Mouse (Mus musculus): ENCODE measurements around the gene Immp2l.

The Immp2l gene

DNA sequence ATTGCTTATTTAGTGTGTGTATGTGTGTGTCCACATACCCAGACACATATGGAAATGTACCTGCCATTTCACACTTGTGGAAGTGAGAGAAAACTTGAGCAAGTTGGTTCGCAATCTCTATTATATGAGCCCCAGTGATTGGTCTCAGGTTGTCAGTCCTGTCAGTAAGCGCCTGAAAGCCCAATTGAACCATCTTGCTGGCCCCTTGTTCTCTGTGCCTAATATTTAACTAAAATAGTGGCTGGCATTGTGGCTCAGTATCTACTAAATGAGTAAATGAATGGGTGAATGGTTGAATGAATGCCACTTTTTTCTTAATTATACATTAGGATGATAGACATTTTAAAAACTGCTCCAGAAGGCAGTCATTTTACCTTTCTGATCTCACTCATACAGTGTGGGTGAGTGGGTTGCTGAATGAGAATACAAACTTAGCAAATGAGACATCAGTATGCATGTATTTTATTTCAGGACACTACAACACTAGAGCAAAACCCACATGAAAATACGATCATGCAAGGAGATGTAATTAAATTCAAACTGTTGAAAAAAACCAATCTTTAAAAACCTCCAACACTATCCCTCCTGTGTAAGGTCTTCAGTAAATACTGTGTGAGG lies 444.6 kb downstream of the Immp2l start:
- no peak for DNase-seq

- no peak for DNase-seq
Observed at GRCm38 (mm10) chr12:41469096-41469801, 445.4 kb downstream of the Immp2l start.

GRCm38 (mm10) chr12:41481486-41481885 lies 457.6 kb downstream of the Immp2l start:
- no peak for DNase-seq

GRCm38 (mm10) chr12:41483091-41483592 lies 459.3 kb downstream of the Immp2l start:
- no peak for DNase-seq

DNA sequence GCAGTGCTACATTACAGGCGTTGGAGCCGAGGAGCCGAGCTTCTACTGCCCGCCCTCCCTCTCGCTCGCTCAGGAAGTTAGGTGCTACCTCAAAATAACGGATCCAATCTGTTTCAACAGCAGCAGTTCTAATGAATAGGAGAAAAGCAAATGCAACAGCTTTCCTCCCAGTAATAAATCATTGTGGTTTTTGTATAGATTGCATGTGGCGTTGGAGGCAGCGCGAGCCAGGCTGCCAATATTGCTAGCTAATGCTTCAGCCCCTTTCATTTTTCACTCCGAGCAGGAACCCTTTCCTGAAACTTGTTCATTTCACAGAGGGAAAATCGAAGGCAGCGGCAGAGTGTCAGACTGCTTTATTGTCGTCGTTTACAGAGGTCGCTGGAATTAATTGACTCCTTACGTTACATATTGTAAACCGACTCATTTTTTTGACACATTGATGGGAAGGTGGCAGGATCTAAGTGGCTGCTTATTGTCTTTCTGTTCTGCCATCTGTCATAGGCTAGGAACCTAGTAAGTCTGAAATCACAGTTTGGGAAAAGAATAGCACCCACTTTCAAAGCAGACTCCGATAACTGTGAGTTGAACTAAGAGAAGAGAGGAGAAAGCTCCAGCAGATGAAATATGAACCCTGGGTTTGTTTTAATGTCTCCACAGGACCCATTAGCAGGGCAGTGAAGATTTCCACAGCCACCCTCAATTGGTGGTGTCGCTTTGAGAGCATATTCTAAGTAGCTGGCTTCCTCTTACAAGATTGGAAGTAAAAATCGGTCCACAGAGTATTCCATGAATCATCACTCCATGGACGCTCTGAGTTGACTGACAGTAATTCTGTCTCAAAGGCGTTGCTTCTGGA lies 459.9 kb downstream of the Immp2l start:
- peak; percentile 42 for DNase-seq

DNA sequence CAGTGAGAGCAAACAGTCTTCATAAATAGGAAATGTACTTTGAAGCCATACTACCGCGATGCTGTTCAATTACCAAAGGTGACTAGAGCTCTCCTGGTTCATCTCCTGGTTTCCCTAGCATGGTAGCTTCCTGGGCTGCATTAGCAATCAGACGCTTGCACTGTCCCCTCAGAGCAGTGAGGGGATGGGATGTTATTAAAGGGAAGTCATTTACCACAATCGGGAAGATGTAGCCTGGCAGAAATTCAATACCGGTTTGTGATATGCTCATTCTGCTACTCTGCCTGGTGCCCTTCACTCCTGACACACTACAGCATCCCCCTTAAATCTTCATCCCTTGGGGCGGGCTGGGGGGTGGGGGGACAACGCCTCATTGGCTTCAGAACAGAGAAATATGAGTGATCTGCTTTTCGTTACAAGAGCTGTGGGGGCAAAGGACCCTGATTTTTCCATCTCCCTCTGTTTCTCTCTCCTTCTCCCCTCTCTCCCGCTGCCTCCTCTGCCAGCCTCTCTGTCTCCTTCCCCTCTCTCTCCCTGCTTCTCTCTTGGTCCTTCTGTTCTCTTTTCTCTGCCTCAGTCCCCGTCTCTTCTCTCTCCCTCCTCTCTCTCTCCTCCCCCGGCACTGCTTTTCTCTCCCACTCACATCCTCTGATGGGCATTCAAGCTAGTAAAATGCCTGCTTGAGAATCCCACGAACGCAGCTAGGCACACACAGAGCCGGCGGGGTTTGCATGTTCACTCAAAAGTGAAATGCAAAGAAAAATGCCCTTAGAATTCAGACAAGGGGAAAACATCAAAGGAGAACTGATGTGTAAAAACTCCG lies 461.0 kb downstream of the Immp2l start:
- peak; percentile 46 for DNase-seq

DNA sequence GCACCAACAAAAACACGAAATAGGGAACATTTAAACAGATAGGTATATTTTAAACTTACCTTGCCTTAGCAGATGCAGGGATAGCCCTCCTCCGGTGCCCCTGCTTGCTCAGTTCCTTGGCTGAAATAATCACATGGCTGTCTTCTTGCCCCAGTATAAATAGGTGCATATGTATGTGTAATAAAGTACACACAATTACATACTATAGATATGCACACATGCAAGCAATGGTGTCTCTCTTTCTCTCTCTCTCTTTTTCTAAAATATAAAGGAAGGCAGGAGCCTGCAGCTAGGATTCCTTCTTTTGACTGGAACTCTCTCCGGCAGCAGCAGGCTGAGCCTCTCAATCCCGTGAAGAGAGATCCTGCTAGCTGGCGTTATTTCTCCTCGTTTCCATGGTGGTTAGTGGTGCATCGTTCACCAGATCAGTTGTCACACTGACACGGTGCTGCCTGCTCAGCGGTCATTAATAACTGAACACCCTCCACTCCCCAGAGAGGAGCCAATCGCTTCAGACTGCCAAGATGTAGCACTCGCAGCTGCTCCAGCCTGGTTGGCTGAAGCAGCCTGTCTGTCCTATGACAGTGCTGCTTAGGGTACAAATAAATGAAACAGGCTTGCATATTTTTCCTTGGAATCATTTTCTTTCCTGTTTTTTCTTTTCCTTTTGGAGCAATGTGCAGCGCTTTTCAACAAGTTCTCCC lies 461.8 kb downstream of the Immp2l start:
- peak; percentile 72 for DNase-seq

DNA sequence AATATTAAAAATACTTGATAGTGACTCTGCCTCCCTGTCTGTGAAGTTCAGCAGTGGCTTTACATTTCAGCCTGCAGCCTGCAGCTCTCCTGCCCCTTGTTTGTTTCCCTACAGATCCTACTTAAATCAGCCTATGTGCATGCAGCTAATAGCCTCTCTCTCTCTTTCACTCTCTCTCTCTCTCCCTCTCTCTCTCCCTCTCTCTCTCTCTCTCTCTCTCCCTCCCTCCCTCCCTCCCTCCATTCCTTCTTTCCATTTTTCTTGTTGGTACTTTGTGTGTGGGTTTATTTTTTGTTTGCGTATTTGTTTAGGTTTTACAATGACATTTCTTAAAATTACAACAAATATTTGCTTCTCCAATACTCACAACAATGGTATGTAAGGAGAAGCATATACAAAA lies 462.4 kb downstream of the Immp2l start, which contains the start of gene Lrrn3:
Lrrn3 (minus strand) TSS at position 101 of the 400 bp plus-strand sequence.
- DNase-seq = no peak

DNA sequence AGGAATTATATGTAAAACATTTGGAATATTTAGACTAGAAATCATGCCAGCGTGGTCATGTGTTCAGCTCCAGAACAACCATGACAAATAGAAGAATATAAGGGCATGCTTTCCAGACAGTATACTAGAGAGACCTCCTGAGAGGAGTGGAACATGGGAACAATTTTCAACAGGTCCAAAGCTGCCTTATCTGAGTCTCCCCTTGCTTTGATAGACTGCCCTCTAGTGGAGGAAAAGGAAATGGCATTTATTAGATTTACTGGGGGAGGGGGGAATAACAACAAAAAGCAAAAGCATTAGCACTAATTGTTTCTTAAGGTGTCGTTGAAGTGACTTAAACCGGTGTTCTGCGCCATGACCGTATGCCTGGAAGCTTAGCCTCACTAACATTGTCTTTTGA lies 463.1 kb downstream of the Immp2l start:
- peak; percentile 79 for DNase-seq

DNA sequence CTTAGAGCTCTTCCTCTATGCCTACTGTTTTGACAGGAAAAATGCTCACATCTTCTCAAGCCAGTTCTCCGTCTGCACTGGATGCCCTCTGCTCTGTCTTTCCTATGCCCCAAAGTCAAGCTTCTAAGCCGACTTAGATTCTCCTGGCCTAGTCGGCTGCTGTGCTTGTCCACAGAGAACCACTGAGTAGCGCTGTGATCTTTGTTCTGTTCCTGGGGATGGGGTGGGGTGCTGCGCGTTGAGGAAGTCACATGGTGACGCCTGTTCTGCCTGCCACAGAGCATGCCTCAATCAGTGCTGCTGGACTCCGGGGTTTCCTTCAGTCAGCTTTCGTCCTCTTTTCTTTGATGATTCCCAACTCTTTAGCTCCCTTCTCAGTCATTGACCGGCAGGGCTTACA lies 470.7 kb downstream of the Immp2l start:
- peak; percentile 46 for DNase-seq

DNA sequence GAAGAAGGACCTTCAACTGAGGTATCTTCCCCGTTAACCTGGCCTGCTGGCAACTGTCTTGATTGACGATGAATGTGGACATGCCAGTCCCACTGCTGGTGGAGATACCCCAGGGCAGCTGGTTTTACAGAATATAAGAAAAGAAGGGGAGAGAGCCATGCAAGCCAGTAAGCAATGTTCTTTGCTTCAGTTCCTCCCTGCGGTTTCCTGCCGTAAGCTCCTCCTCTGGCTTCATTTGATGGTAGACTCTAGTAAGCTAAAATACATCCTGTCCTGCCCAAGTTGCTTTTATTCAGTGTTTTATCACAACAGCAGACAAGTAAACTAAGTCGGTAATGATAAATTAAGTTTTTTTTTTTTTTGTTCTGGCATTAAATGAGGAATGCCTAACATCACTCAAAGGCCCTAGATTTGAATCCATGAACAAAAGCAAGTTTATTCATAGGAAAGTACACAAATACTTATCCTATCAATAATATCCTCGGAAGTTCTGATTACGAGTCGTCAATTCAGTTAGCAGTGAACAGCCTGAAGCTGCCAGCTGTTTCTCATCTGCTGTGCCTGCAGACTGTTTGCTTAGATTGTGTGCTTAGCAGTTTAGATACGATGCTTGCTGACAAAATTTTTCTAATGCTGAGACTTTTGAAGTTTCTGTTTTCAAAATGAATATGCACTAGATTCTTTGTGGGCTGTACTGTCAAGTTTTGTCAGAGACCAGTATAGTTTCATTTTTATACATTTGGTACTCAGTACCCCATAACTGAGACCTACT lies 476.3 kb downstream of the Immp2l start:
- DNase-seq = no peak

DNA sequence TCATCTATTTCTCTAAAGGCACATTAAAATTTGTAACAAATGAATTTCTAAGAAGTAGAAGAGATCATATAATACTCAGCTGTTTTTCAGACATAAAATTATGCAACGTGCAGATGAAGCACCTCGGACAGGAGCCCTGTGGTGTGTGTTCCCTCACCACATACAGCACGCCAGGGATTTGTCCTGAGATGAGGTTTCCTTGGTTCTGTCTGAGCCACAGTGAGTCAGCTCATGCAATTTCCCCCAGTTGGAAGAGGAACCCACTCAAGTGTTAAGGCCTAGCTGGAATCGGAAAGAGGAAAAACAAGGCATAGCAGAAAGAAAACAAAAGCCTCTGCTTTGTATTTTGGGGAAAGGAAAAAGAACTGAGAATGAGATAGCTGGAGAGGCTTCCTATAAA lies 484.7 kb downstream of the Immp2l start:
- no peak for DNase-seq

DNA sequence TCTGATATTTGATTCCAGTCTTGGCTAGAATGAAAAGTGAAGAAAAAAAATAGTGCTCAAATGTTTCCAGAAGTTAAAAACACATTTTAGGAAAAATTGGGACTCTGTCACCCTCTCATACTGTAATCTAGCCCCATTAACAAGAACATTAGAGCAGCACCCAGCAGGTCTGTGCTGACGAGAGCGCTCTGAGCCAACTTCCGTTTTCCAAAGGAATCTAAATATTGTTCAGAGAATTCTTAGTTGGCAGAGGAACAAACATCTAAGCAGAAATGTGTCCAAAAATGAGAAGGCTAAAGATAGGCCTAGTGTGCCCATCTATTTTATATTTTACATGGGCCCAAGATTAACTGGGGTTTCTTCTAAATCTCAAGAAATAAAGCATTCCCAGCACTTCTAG lies 486.7 kb downstream of the Immp2l start:
- DNase-seq = no peak

- DNase-seq = no peak
Observed at GRCm38 (mm10) chr12:41518897-41519296, 495.0 kb downstream of the Immp2l start.

DNA sequence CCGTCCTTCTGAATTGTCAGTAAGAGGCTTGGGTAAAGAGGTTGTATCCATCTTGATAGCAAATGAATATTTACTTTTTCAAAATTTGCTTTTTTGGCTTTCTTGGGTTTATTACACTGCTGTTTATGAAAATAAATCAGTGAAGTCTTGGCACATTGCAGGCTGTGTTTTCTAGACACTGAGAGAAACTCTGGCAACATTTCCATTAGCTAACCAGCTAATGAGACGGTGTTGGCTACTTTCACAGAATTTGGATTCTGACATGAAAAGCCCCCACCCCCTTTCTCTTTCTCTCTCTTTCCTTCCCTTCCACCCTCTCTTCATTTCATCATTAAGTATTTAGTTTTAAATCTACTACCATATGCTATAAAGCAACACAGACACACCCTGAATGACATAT lies 496.4 kb downstream of the Immp2l start:
- DNase-seq = no peak

- DNase-seq = no peak
Observed at GRCm38 (mm10) chr12:41521671-41522070, 497.8 kb downstream of the Immp2l start.

DNA sequence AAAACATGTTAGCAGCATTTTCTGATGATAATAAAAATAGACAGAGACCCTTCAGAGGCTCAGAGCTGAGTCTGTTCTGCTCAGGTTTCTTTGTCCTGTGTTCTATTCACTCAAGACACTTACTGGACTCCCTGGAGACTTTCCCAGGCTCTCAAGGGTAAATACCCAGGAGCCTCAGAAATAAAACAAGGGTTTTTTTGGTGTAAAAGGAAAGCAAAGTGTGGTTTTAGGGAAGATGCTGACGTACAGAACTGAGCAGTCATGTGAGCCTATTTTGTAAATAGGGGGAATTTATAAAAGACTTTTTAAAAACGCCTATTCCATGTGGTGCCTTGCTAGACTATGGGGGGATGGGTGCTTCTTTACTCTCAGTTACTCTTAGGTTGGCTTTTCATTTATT lies 502.8 kb downstream of the Immp2l start:
- no peak for DNase-seq

- DNase-seq = no peak
Observed at GRCm38 (mm10) chr12:41528410-41528809, 504.5 kb downstream of the Immp2l start.

- DNase-seq = no peak
Observed at GRCm38 (mm10) chr12:41539989-41540388, 516.1 kb downstream of the Immp2l start.

- no peak for DNase-seq
Observed at GRCm38 (mm10) chr12:41551578-41551977, 527.7 kb downstream of the Immp2l start.

GRCm38 (mm10) chr12:41557832-41558231 lies 533.9 kb downstream of the Immp2l start:
- DNase-seq = no peak

All from embryo, embryonic 11 days (tissue).